Mouse (Mus musculus) erythroblast, embryonic 14.5 days (primary cell): Measurements from ENCODE around the gene Mpp4.

Experiments used
- GATA1 ChIP-seq: IDR thresholded peaks from 2 replicates; pipeline ENCODE4 v1.6.1; 2012; ENCODE audit warnings: low read length, inconsistent platforms, mixed read lengths
- TAL1 ChIP-seq: IDR thresholded peaks from 3 replicates; pipeline ENCODE4 v1.6.1; 2012; ENCODE audit warnings: low read length, inconsistent platforms, mixed read lengths

- TF ChIP-seq GATA1 = no peak
- no peak for TF ChIP-seq TAL1
Observed at GRCm38 (mm10) chr1:59119720-59120457, 43.3 kb downstream of the Mpp4 start, which contains the start of gene Tmem237.
